Mouse (Mus musculus) spleen, adult 2 months (tissue): ENCODE measurements at regions not wholly inside any gene's neighbourhood (a gene's known extent, or its start where the extent isn't known, plus 50 kb on each side); places are given as distances from the start of the nearest gene placed in this dataset.

Experiments used
- DNase-seq, 2 experiments: peaks; one replicate each; pipeline versions ENCODE4 v3.0.0 to v3.0.0-alpha.2; 2012 to 2021; ENCODE audit warnings: low spot score in 2 of 2, low read depth in 1 of 2
- H3K27ac ChIP-seq: fragments of 200-500 bp; 2 replicates; pipeline ENCODE4 v1.5.1; 2012; ENCODE audit warnings: low read length, inconsistent platforms; ENCODE audit not compliant: insufficient read depth
- H3K27me3 ChIP-seq: fragments of 200-500 bp; 2 replicates; pipeline ENCODE4 v1.6.1; 2012; ENCODE audit warnings: mild to moderate bottlenecking, moderate library complexity, low read length, inconsistent platforms; ENCODE audit not compliant: control insufficient read depth, insufficient read depth
- H3K36me3 ChIP-seq: fragments of 200-500 bp; 2 replicates; pipeline ENCODE4 v1.6.1; 2012; ENCODE audit warnings: mild to moderate bottlenecking, low read length, inconsistent platforms; ENCODE audit not compliant: control insufficient read depth, insufficient read depth
- H3K4me1 ChIP-seq: fragments of 200-500 bp; 2 replicates; pipeline ENCODE4 v1.6.1; 2011; ENCODE audit warnings: inconsistent platforms; ENCODE audit not compliant: control insufficient read depth, insufficient read depth, insufficient read length
- H3K4me3 ChIP-seq: fragments of 200-500 bp; 2 replicates; pipeline ENCODE4 v1.5.1; 2011; ENCODE audit warnings: mild to moderate bottlenecking, inconsistent platforms; ENCODE audit not compliant: insufficient read depth, insufficient read length; ENCODE audit errors: extremely low read depth
- CTCF ChIP-seq: fragments of 200-500 bp; IDR thresholded peaks from 2 replicates; pipeline ENCODE4 v1.5.1; 2011; ENCODE audit warnings: mild to moderate bottlenecking, inconsistent platforms; ENCODE audit not compliant: insufficient read depth, insufficient read length, insufficient replicate concordance; ENCODE audit errors: extremely low read depth
- POLR2A ChIP-seq: fragments of 200-500 bp; IDR thresholded peaks from 2 replicates; pipeline ENCODE4 v1.6.1; 2011; ENCODE audit warnings: low read depth, low read length, inconsistent platforms
- WGBS: fragments of 180-500 bp; shearing (Covaris S2); methylation state at CpG from one replicate; pipeline ENCODE4 v1.1.7; 2018; 5-methylcytosine and 5-hydroxymethylcytosine counted together

DNA sequence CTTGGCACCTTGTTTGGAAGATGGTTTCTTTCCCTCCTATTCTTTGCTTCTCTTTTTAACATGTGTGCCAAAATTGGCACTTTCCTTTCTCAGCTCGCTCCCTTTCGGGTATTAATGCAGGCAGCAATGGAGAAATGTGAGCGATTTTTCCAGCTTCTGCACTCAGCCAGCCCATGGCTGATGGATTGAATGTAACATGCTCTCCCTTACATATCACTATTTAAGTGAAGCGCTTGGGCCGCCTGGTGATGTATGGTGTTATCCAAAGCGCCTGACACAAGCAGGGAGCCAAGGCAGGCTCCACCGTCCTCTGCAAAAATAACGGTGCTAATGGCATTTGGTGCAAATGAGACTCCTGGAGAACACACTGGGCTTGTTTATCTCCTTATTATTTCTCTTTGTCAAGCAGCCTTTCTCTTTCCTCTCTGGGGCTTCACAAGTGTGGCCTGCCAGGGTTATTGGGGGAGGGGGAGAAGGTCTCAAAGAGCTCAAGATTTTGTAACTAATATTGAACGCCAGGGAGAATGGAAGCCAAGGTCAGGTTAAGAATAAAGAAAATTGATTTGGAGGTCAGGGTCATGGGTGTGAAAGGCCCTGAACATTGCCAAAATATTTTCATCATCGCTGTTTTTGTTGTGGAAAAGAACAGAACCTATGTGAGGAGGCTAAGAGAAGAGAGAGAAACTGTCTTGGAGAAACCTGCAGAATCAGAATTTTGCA lies 497.9 kb upstream of the Smim15 start:
- Histone ChIP-seq H3K36me3 (no peaks in the 10 kb centered on the region), H3K27ac (no peak overlapping the region), H3K27me3 (no peaks in the 10 kb centered on the region), H3K4me1 (no peaks in the 10 kb centered on the region), H3K4me3 (no peak overlapping the region)
- WGBS = 86% methylated on average over 10 of the region's 10 CpGs
- no peak for DNase-seq
- TF ChIP-seq POLR2A (no peak), CTCF (no peak)

DNA sequence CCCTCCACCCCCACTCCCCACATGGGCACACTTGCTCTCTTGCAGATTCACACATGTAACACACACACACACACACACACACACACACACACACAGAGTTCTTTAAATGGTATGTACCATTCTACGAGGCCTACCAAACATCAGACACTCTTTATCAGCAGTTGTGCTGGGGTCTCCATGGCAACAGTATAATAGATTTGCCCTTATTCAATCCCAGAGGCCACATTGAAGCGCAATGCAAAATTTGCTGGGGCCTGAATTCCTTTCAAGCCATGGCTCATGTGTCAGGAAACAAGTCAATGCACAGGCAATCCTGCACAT lies 502.7 kb upstream of the Smim15 start:
- Histone ChIP-seq H3K27me3 (no peaks in the 10 kb centered on the region), H3K4me3 (no peak overlapping the region), H3K27ac (no peak overlapping the region), H3K4me1 (no peaks in the 10 kb centered on the region), H3K36me3 (no peaks in the 10 kb centered on the region)
- no peak for TF ChIP-seq CTCF
- TF ChIP-seq POLR2A = no peak
- WGBS = 92% methylated on average over 2 of the region's 2 CpGs
- DNase-seq = no peak

GRCm38 (mm10) chr13:107540784-107541634 lies 503.2 kb upstream of the Smim15 start:
- Histone ChIP-seq H3K4me1 (no peaks in the 10 kb centered on the region), H3K4me3 (no peak overlapping the region), H3K27ac (no peak overlapping the region), H3K27me3 (no peaks in the 10 kb centered on the region), H3K36me3 (no peaks in the 10 kb centered on the region)
- DNase-seq = no peak
- no peak for TF ChIP-seq POLR2A
- no peak for TF ChIP-seq CTCF
- 92% methylated on average over 16 of the region's 16 CpGs for WGBS

DNA sequence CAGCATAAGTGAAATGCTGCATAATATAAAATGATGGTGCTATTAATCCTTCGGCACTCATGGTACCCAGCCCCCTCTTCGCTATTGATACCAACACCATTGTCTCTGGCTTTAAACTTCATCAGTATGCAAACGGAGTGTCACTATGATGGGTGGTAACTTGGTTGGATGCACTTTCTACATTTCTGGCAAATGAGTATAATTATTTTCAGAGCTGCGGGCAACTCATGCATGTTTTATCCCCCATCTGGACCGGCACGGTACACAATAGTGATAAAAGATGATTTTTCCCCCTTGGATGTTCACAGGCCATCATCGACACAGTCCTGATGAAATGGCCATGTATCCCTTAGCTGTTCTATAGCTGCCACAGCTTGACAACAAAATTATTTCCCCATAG lies 503.9 kb upstream of the Smim15 start:
- no peak overlapping the region for H3K4me3 ChIP-seq
- WGBS = 92% methylated on average over 7 of the region's 7 CpGs
- H3K27me3 ChIP-seq = no peaks in the 10 kb centered on the region
- DNase-seq = no peak
- H3K4me1 ChIP-seq = no peaks in the 10 kb centered on the region
- TF ChIP-seq POLR2A (no peak), CTCF (no peak)
- H3K36me3 ChIP-seq = no peaks in the 10 kb centered on the region
- H3K27ac ChIP-seq = no peak overlapping the region

- Histone ChIP-seq H3K4me1 (no peaks in the 10 kb centered on the region), H3K36me3 (no peaks in the 10 kb centered on the region), H3K27me3 (no peaks in the 10 kb centered on the region), H3K4me3 (no peak overlapping the region), H3K27ac (no peak overlapping the region)
- no peak for TF ChIP-seq POLR2A
- no peak for TF ChIP-seq CTCF
- no peak for DNase-seq
- 97% methylated on average over 4 of the region's 4 CpGs for WGBS
Observed at GRCm38 (mm10) chr13:107539867-107540266, 504.4 kb upstream of the Smim15 start.

GRCm38 (mm10) chr13:107539326-107539725 lies 504.9 kb upstream of the Smim15 start:
- Histone ChIP-seq H3K4me1 (no peaks in the 10 kb centered on the region), H3K36me3 (no peaks in the 10 kb centered on the region), H3K27ac (no peak overlapping the region), H3K4me3 (no peak overlapping the region), H3K27me3 (no peaks in the 10 kb centered on the region)
- 89% methylated on average over 4 of the region's 4 CpGs for WGBS
- DNase-seq = no peak
- TF ChIP-seq CTCF (no peak), POLR2A (no peak)

DNA sequence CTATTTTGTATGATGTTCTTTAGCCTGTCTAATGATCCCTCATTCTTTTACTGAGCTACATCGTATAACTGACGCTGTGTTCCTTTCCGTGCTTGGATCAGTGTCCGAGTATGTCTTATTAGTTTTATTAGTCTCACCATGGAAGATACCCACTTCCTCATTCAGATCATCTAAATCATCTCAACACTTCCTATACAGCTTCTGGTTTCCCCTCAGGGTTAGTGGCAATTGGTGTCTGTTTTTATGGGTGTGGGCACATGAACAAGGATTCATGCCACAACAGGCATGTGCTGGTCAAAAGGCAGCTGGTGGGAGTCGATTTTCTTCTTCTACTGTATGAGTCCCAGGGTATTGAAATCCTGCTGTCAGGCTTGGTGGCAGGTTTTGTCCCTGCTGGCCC lies 509.0 kb upstream of the Smim15 start:
- WGBS = 56% methylated on average over 5 of the region's 5 CpGs
- H3K4me1 ChIP-seq = no peaks in the 10 kb centered on the region
- no peak for DNase-seq
- H3K27ac ChIP-seq = no peak overlapping the region
- no peaks in the 10 kb centered on the region for H3K27me3 ChIP-seq
- no peak overlapping the region for H3K4me3 ChIP-seq
- TF ChIP-seq POLR2A = no peak
- no peak for TF ChIP-seq CTCF
- no peaks in the 10 kb centered on the region for H3K36me3 ChIP-seq
